Mouse (Mus musculus): ENCODE results near the gene Atp11a. TPM values are rescaled to one million over a fixed set of nuclear protein-coding genes. Genes with fewer than 3 reads are reported as not detected.

The Atp11a gene
- polyA plus RNA-seq, 1 experiment, result 0.03 TPM

DNA sequence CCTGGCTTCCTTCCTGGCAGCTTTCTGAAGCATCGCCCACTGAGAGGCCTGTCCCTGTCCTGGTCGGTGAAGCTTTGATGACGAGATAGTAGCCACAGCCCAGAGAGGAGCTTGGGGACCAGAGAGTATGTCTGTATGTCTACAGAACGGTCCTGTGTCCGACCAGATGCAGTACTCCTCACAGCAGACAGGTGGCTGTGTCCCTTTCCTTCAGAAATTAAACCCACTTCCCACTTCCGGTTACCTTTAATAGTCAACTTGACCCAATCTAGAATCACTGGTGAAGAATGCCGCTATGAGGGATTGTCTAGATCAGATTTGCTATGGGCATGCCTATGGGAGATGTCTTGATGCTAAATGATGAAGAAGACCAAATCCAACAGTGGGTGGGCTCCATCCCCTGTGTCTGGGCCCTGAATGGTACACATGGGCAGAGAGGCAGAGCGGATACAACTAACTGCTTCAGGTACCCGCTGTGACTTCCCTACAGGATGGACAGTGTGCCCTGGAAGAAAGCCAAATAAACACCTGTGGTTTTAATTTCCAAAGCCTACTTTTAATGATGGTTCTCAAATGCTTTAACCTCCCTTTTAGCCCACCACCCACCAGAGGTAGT, 138.8 kb downstream of the Atp11a start:
- Histone ChIP-seq H3K4me3 (replicated peaks) (no peak overlapping the region), H3K9me3 (ENCODE audit: control insufficient read depth, low read length) (no peaks in the 10 kb centered on the region), H3K36me3 (ENCODE audit: control insufficient read depth) (no peaks in the 10 kb centered on the region), H3K27me3 (ENCODE audit: control insufficient read depth) (peaks cover 11% of the 10 kb centered on the region), H3K4me1 (ENCODE audit: control insufficient read depth) (no peaks in the 10 kb centered on the region)
- no peak for TF ChIP-seq GATA1 (IDR thresholded peaks at IDR 0.05; ENCODE audit: low read length)
- TF ChIP-seq TAL1 (IDR thresholded peaks at IDR 0.05; ENCODE audit: low read length), result no peak

DNA sequence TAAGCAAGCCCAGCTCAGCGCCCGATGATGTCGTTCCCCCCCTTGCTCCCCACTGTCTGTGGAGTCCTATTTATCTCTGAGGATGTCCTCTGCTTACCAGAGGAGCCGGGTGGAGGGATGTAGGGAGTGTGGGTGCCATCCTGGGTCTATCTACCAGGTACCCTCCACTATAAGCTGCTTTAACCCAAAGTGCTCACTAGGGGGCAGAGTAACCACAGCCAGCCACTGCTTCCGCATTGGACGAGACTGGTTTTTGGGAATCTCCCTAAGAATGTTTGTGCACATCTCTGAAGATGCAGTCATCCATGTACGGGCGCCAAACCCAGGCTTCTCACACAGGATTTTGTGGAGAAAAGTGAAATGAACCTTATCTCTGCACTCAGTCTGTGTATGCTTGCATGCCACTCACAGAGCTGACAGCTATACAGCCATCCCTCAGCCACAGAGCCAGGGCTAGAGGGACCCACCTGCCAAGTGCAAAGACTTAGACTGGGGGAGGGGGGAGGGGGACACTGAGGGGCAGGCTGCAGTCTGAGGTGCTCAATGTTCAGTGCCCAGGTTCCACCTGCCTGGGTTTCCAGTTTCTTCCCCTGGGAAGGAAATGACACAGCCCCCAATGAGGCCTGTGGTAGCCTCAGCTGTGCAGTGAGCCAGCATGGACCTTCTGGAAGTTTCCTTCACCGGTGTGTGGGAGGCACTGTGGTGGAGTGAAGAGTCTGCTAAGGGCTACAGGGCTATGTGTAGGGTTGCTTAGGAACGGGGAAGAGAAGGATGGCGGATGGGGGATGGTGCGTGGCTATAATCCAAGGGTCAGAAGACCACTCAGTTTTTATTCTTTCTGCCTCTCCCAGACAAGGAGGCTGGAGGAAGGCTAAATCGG, 139.9 kb downstream of the Atp11a start:
- H3K9me3 ChIP-seq (ENCODE audit: control insufficient read depth, low read length), result no peaks in the 10 kb centered on the region

DNA sequence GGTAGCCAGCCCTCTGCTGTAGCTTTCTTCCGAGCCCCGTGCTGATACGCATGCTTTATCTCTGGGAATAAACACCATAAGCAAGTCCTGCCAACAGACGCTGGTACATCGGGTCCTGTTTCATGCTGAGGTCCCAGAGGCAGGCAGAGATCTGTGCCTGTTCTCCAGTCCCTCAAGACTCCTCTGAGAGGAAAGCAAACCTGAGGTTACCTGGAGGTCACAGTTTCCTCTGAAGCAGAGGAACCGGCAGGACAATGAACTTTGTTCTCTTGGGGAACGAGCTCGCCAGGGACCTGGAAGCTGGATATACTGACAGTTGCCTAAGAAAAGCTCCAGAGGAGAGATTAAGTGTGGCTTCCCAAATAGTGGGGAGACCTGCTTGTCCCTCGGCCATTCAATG, 141.0 kb downstream of the Atp11a start:
- H3K9me3 ChIP-seq (ENCODE audit: control insufficient read depth, low read length), result no peaks in the 10 kb centered on the region
- TF ChIP-seq TAL1 (IDR thresholded peaks at IDR 0.05; ENCODE audit: low read length) (no peak), GATA1 (IDR thresholded peaks at IDR 0.05; ENCODE audit: low read length) (no peak)
- H3K4me1 ChIP-seq (ENCODE audit: control insufficient read depth), result no peaks in the 10 kb centered on the region
- peaks cover 14% of the 10 kb centered on the region for H3K27me3 ChIP-seq (ENCODE audit: control insufficient read depth)
- H3K36me3 ChIP-seq (ENCODE audit: control insufficient read depth), result no peaks in the 10 kb centered on the region
- H3K4me3 ChIP-seq (replicated peaks), result no peak overlapping the region

More for the DNA sequence above, 139.9 kb downstream of the Atp11a start:
- Histone ChIP-seq H3K27me3 (ENCODE audit: control insufficient read depth) (peaks cover 11% of the 10 kb centered on the region), H3K36me3 (ENCODE audit: control insufficient read depth) (no peaks in the 10 kb centered on the region), H3K4me1 (ENCODE audit: control insufficient read depth) (no peaks in the 10 kb centered on the region), H3K4me3 (replicated peaks) (no peak overlapping the region)
- TF ChIP-seq TAL1 (IDR thresholded peaks at IDR 0.05; ENCODE audit: low read length), result no peak
- no peak for TF ChIP-seq GATA1 (IDR thresholded peaks at IDR 0.05; ENCODE audit: low read length)

DNA sequence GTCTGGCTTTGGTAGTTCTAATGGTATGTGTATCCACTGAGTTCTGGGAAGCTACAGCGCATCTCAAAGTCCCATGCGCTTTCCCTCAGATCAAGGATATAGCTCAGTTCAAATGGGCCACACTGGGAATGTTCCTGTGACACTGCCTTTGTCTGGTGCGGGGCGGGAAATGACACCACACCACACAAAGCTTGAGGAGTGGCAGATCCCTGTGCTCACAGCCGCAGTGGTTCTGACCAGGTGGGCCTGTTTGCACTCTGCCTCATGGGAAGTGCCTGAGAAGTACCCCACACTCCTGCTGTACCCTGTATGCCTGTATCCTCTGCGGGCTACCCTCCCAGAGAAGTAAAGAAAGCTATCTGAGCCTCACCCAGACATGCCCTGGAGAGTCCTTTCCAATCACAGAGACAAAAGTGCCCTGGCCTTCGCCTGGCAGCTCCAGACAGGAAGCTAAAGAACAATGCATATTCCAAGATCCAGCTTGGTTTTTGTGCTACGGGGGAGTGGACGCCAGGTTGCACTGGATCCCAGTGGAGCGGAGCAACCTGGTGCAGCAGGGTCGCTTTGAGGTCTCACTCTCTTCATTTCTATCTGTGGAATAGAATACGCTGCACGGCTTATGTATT, 147.1 kb downstream of the Atp11a start:
- Histone ChIP-seq H3K27me3 (ENCODE audit: control insufficient read depth) (peaks cover 8% of the 10 kb centered on the region), H3K36me3 (ENCODE audit: control insufficient read depth) (no peaks in the 10 kb centered on the region), H3K9me3 (ENCODE audit: control insufficient read depth, low read length) (no peaks in the 10 kb centered on the region), H3K4me1 (ENCODE audit: control insufficient read depth) (no peaks in the 10 kb centered on the region), H3K4me3 (replicated peaks) (no peak overlapping the region)
- no peak for TF ChIP-seq GATA1 (IDR thresholded peaks at IDR 0.05; ENCODE audit: low read length)
- no peak for TF ChIP-seq TAL1 (IDR thresholded peaks at IDR 0.05; ENCODE audit: low read length)

DNA sequence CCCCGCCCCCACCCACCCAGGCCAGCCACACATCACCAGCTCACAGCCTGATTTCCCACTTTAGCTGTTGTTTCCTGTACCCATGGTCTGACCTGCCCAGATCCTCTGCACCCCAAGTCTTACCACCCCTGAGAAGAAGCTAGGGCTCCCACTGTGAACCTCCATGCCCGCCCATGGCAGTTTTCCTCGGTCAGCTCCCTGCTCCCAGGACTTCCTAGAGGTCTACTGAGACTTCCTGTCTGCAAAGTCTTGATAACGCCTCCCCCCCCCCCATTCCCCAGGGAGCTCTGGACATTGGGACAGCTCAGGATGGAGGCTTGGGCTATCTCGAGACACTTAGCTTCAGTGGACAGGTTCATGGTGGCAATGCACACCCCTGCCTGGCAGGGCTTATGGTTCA, 148.3 kb downstream of the Atp11a start:
- Histone ChIP-seq H3K27me3 (ENCODE audit: control insufficient read depth) (peaks cover 6% of the 10 kb centered on the region), H3K4me3 (replicated peaks) (no peak overlapping the region), H3K9me3 (ENCODE audit: control insufficient read depth, low read length) (no peaks in the 10 kb centered on the region), H3K36me3 (ENCODE audit: control insufficient read depth) (no peaks in the 10 kb centered on the region), H3K4me1 (ENCODE audit: control insufficient read depth) (no peaks in the 10 kb centered on the region)
- TF ChIP-seq TAL1 (IDR thresholded peaks at IDR 0.05; ENCODE audit: low read length) (no peak), GATA1 (IDR thresholded peaks at IDR 0.05; ENCODE audit: low read length) (no peak)

DNA sequence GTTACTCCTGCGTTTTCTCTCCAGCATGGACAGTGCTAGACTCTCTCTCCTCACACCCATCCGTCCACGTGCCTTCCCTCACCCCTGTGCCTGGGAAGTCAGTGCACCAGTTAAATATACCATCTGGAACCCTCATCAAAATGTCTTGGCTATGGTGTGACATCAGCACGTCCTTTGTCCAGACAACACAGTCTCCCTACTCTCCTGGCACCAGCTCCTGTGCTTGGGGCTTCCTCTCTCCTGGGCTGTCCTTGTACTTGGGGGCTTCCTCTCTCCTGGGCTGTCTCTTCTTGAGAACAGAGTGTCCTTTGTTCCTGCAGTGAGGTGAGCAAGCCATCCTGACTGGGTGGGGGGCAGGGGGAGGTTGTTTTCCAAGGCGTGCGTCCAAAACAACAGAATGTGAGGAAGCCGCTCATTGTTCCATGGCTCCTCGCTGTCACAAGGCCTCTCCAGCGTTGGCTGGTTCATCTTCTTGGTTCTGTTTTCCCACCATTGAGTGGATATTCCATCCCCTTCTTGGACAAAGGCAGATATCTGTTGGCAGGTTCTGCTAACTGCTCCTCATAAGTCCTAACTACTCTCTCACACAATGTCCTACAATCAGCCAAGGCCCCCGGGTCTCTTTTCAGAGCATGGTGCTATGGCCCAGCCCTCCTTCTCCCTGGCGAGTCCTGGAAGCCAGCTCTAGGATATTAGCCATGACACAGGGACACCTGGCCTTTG, 148.9 kb downstream of the Atp11a start:
- Histone ChIP-seq H3K9me3 (ENCODE audit: control insufficient read depth, low read length) (no peaks in the 10 kb centered on the region), H3K4me1 (ENCODE audit: control insufficient read depth) (no peaks in the 10 kb centered on the region)

DNA sequence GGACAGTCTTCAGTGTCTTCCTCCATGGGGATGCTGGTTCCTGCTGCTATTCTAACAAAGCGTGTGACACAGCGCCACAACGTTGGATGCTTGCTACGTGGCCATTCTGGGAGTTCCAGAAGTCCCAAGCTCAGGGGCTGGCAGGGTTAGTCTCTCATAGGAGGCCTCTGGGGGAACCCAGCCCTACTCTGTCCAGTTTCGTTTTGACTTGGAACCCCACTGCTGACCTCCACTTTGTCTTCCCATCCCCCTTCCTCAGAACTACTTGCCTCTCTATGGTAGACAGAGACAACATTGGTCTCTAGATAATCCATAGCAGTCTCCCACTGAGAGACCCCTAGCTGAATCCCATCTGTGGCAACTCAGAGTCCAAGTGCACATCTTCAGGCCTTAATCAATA, 149.8 kb downstream of the Atp11a start:
- H3K27me3 ChIP-seq (ENCODE audit: control insufficient read depth), result peaks cover 6% of the 10 kb centered on the region
- H3K4me3 ChIP-seq (replicated peaks), result no peak overlapping the region
- no peaks in the 10 kb centered on the region for H3K36me3 ChIP-seq (ENCODE audit: control insufficient read depth)
- TF ChIP-seq GATA1 (IDR thresholded peaks at IDR 0.05; ENCODE audit: low read length) (no peak), TAL1 (IDR thresholded peaks at IDR 0.05; ENCODE audit: low read length) (no peak)
- no peaks in the 10 kb centered on the region for H3K4me1 ChIP-seq (ENCODE audit: control insufficient read depth)
- no peaks in the 10 kb centered on the region for H3K9me3 ChIP-seq (ENCODE audit: control insufficient read depth, low read length)

More for the DNA sequence above, 148.9 kb downstream of the Atp11a start:
- Histone ChIP-seq H3K36me3 (ENCODE audit: control insufficient read depth) (no peaks in the 10 kb centered on the region), H3K4me3 (replicated peaks) (no peak overlapping the region), H3K27me3 (ENCODE audit: control insufficient read depth) (peaks cover 6% of the 10 kb centered on the region)
- no peak for TF ChIP-seq TAL1 (IDR thresholded peaks at IDR 0.05; ENCODE audit: low read length)
- no peak for TF ChIP-seq GATA1 (IDR thresholded peaks at IDR 0.05; ENCODE audit: low read length)

DNA sequence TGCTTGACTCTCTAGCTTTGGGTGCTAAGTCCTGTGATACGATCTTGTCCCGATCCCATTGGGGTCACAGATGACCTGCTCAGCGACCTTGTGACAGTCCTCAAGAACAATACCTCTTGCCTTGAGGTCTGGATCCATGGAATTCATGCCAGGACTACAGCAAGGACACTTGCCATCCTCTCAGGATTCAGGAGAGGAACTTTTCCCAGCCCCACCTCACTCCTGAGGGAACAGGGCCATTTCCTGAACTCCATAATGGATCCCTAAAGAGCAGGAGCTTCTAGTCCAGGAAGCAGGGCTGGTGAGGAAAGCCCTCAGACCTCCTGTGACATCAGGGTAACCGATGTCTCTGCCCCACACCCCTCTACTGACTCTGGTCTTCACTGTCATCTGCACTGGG, 150.9 kb downstream of the Atp11a start:
- TF ChIP-seq TAL1 (IDR thresholded peaks at IDR 0.05; ENCODE audit: low read length), result no peak
- TF ChIP-seq GATA1 (IDR thresholded peaks at IDR 0.05; ENCODE audit: low read length), result no peak
- Histone ChIP-seq H3K27me3 (ENCODE audit: control insufficient read depth) (no peaks in the 10 kb centered on the region; the same call in 1 of the 2 replicates), H3K9me3 (ENCODE audit: control insufficient read depth, low read length) (no peaks in the 10 kb centered on the region), H3K4me3 (replicated peaks) (no peak overlapping the region), H3K4me1 (ENCODE audit: control insufficient read depth) (no peaks in the 10 kb centered on the region), H3K36me3 (ENCODE audit: control insufficient read depth) (no peaks in the 10 kb centered on the region)

Data from erythroblast, embryonic 14.5 days (primary cell).